In the genomic region with DNA sequence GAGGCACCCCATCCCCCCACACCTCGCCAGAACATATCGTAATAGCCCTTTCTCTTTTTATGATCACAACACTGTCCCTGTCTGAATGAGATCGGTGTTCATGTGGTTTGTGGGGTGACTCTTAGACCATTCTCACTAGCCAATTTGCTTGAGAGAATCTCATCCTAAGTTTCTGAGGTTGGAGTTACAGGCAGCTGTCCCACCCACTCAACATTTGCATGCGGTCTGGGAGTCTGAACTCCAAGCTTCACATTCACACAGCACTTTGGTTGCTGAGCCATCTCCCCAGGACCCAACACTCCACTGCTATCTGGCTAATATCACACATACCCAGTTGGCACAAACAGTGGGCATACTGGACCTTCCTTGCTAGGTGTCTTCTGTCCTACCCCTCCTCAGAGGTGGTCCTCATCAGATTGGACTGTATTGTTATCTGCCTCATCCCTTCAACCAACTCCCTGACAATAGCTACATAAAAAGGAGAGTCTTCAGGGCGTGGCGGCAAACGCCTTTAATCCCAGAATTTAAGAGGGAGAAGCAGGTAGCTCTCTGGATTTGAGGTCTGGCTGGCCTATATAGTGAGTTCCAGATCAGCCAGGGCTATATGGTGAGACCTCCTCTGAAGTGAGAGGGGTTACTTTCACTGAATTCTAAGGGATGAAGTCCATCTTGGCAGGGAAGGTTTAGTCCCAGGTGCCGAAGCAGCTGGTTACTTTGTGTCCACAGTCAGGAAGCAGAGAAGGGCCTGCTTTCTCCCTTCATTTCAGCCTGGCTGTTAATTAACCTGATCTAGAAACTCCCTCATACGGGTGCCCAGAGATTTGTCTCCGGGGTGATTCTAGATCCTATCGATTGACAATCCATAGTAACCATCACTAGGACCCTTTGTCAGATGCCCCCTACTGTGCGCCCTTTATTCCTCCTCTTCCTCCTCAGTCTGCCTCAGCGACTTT, we compare ENCODE assay signal across 7 mouse cellular contexts. TPM values are rescaled to one million over a fixed set of nuclear protein-coding genes. Genes with fewer than 3 reads are reported as not detected.
DNase-seq lines count a peak whose midpoint lies in the region; ATAC-seq and TF ChIP-seq lines count a peak whose summit lies in the region.

No protein-coding gene starts in this region.

- intact Hi-C loops in left cerebral cortex, postnatal 36 days (cut with DNase I): loop anchor here (5.0 kb wide), 1 partner anchor 65 kb away; the partner anchor contains the start of gene Stum

- no peaks in the 10 kb centered on the region for H3K27me3 ChIP-seq in stomach, embryonic 15.5 days (replicated peaks)
- no peaks in the 10 kb centered on the region for H3K27me3 ChIP-seq in stomach, postnatal 0 days (ENCODE audit: control insufficient read depth, insufficient read depth, low read length)
- H3K27me3 ChIP-seq in hindbrain, embryonic 14.5 days (ENCODE audit: control insufficient read depth, insufficient read depth, low read length): no peaks in the 10 kb centered on the region
- no peaks in the 10 kb centered on the region for H3K27me3 ChIP-seq in limb, embryonic 14.5 days (ENCODE audit: control insufficient read depth, insufficient read depth, low read length)

- no peak for ATAC-seq in stomach, embryonic 15.5 days (ENCODE audit: insufficient read depth, low FRiP score, low read depth)
- no peak for ATAC-seq in stomach, postnatal 0 days (ENCODE audit: low FRiP score, low TSS enrichment)
- no peak for ATAC-seq in hindbrain, embryonic 14.5 days (ENCODE audit: low FRiP score)
- no peak for ATAC-seq in limb, embryonic 14.5 days (ENCODE audit: low FRiP score, low read depth)

- H3K27ac ChIP-seq in stomach, embryonic 15.5 days: no peak overlapping the region
- no peak overlapping the region for H3K27ac ChIP-seq in stomach, postnatal 0 days (replicated peaks)
- peak overlapping the region; percentile 51; the same call in 1 of the 2 replicates for H3K27ac ChIP-seq in hindbrain, embryonic 14.5 days
- H3K27ac ChIP-seq in limb, embryonic 14.5 days (replicated peaks; ENCODE audit: low read depth, low read length): no peak overlapping the region

- no peak for TF ChIP-seq CTCF in stomach, postnatal 0 days (IDR thresholded peaks at IDR 0.05; ENCODE audit: low read depth)

- H3K9ac ChIP-seq in stomach, embryonic 15.5 days: no peak overlapping the region
- H3K9ac ChIP-seq in stomach, postnatal 0 days (ENCODE audit: low read length): no peak overlapping the region
- 0 out of 2 replicates have a peak overlapping the region, but pooled peaks have one; percentile 29 for H3K9ac ChIP-seq in hindbrain, embryonic 14.5 days
- 0 out of 2 replicates have a peak overlapping the region, but pooled peaks have one; percentile 28 for H3K9ac ChIP-seq in limb, embryonic 14.5 days (ENCODE audit: low read depth, low read length, severe bottlenecking)

- peak overlapping the region; percentile 40 for H3K4me2 ChIP-seq in stomach, embryonic 15.5 days
- H3K4me2 ChIP-seq in stomach, postnatal 0 days (replicated peaks; ENCODE audit: low read depth): no peak overlapping the region
- H3K4me2 ChIP-seq in hindbrain, embryonic 14.5 days (replicated peaks): peak overlapping the region; percentile 38
- peak overlapping the region; percentile 39 for H3K4me2 ChIP-seq in limb, embryonic 14.5 days (replicated peaks; ENCODE audit: low read depth, low read length, severe bottlenecking)

- peaks cover 14% of the 10 kb centered on the region for H3K4me1 ChIP-seq in stomach, embryonic 15.5 days
- H3K4me1 ChIP-seq in stomach, postnatal 0 days (replicated peaks; ENCODE audit: control insufficient read depth, insufficient read depth): no peaks in the 10 kb centered on the region
- peaks cover 18% of the 10 kb centered on the region for H3K4me1 ChIP-seq in hindbrain, embryonic 14.5 days (replicated peaks; ENCODE audit: control insufficient read depth, insufficient read depth, low read length)
- H3K4me1 ChIP-seq in limb, embryonic 14.5 days (ENCODE audit: control insufficient read depth, insufficient read depth, low read length): peaks cover 10% of the 10 kb centered on the region

- no peak for TF ChIP-seq EP300 in stomach, postnatal 0 days (optimal IDR thresholded peaks at IDR 0.05)

- WGBS in stomach, embryonic 15.5 days: 53% methylated on average over 13 of the region's 13 CpGs
- 58% methylated on average over 13 of the region's 13 CpGs for WGBS in stomach, postnatal 0 days
- 43% methylated on average over 13 of the region's 13 CpGs for WGBS in hindbrain, embryonic 14.5 days
- WGBS in limb, embryonic 14.5 days: 41% methylated on average over 13 of the region's 13 CpGs

- no peak for TF ChIP-seq POLR2A in limb, embryonic 14.5 days (IDR thresholded peaks at IDR 0.05; ENCODE audit: borderline replicate concordance, extremely low read depth, insufficient read depth, insufficient read length)

- H3K36me3 ChIP-seq in stomach, embryonic 15.5 days: no peaks in the 10 kb centered on the region
- H3K36me3 ChIP-seq in stomach, postnatal 0 days (ENCODE audit: control insufficient read depth, insufficient read depth, low read length): no peaks in the 10 kb centered on the region
- H3K36me3 ChIP-seq in hindbrain, embryonic 14.5 days (replicated peaks; ENCODE audit: control insufficient read depth, insufficient read depth): no peaks in the 10 kb centered on the region
- no peaks in the 10 kb centered on the region for H3K36me3 ChIP-seq in limb, embryonic 14.5 days (ENCODE audit: control insufficient read depth, insufficient read depth, low read length)

- DNase-seq in stomach, postnatal 0 days (ENCODE audit: low spot score): no peak
- no peak for DNase-seq in hindbrain, embryonic 14.5 days (ENCODE audit: low spot score)
- DNase-seq in limb, embryonic 14.5 days (ENCODE audit: low spot score): no peak
- DNase-seq in frontal cortex, adult 2 months (ENCODE audit: extremely low spot score in 1 of 2, low spot score in 1 of 2): no peak
- no peak for DNase-seq in urinary bladder, adult 18-20 months (ENCODE audit: low spot score in 2 of 2)
- DNase-seq in left cerebral cortex, postnatal 36 days (ENCODE audit: low spot score in 2 of 2): no peak

- no peak overlapping the region for H3K4me3 ChIP-seq in stomach, embryonic 15.5 days (replicated peaks)
- H3K4me3 ChIP-seq in stomach, postnatal 0 days (ENCODE audit: low read depth, low read length): no peak overlapping the region
- H3K4me3 ChIP-seq in hindbrain, embryonic 14.5 days (replicated peaks; ENCODE audit: low read length): no peak overlapping the region
- H3K4me3 ChIP-seq in limb, embryonic 14.5 days (replicated peaks; ENCODE audit: low read length): no peak overlapping the region

- no peaks in the 10 kb centered on the region for H3K9me3 ChIP-seq in stomach, embryonic 15.5 days
- no peaks in the 10 kb centered on the region for H3K9me3 ChIP-seq in stomach, postnatal 0 days (ENCODE audit: control insufficient read depth, low read length)
- H3K9me3 ChIP-seq in hindbrain, embryonic 14.5 days (ENCODE audit: control insufficient read depth, low read length): no peaks in the 10 kb centered on the region
- H3K9me3 ChIP-seq in limb, embryonic 14.5 days (ENCODE audit: control insufficient read depth, low read length): no peaks in the 10 kb centered on the region

RNA-seq across cellular contexts. Expression of gene Parp1, which starts 21.6 kb away (rescaled TPM):
- 113 and 125 TPM in 2 replicates for polyA plus RNA-seq in stomach, embryonic 15.5 days (2015; fragmentation: Nextera tagmentation; extraction: Ambion mirVana)
- polyA plus RNA-seq in stomach, postnatal 0 days (2015; fragmentation: Nextera tagmentation; extraction: Ambion mirVana): 31.3 and 31.9 TPM in 2 replicates
- polyA plus RNA-seq in hindbrain, embryonic 14.5 days (2014; fragmentation: Nextera tagmentation; extraction: Ambion mirVana): 85.4 and 86.8 TPM in 2 replicates
- 89.0 and 107 TPM in 2 replicates for polyA plus RNA-seq in limb, embryonic 14.5 days (2012; rRNA removed)
- polyA plus RNA-seq in limb, embryonic 14.5 days (2014; fragmentation: Nextera tagmentation; extraction: Ambion mirVana): 108 and 113 TPM in 2 replicates
- polyA plus RNA-seq in frontal cortex, adult 2 months (2012; rRNA removed): 57.3 and 63.8 TPM in 2 replicates
- total RNA-seq in left cerebral cortex, postnatal 36 days (2021): 10 to 100 TPM; 87.3 to 88.3 TPM

Comparison
In these comparisons a context has a peak if more than half of its experiments do, and no peak if none do; other contexts are left out.
1. H3K9ac ChIP-seq: peak in hindbrain, embryonic 14.5 days (single experiment) and limb, embryonic 14.5 days (single experiment); none in stomach, embryonic 15.5 days (single experiment) and stomach, postnatal 0 days (single experiment).